Mouse (Mus musculus): ENCODE data around the gene Rnf157. TPM values are rescaled to one million over a fixed set of nuclear protein-coding genes. Genes with fewer than 3 reads are reported as not detected.

The Rnf157 gene
- total and polyA plus RNA-seq, 3 experiments: 8.7 to 39.3 (median 10.9) TPM

DNA sequence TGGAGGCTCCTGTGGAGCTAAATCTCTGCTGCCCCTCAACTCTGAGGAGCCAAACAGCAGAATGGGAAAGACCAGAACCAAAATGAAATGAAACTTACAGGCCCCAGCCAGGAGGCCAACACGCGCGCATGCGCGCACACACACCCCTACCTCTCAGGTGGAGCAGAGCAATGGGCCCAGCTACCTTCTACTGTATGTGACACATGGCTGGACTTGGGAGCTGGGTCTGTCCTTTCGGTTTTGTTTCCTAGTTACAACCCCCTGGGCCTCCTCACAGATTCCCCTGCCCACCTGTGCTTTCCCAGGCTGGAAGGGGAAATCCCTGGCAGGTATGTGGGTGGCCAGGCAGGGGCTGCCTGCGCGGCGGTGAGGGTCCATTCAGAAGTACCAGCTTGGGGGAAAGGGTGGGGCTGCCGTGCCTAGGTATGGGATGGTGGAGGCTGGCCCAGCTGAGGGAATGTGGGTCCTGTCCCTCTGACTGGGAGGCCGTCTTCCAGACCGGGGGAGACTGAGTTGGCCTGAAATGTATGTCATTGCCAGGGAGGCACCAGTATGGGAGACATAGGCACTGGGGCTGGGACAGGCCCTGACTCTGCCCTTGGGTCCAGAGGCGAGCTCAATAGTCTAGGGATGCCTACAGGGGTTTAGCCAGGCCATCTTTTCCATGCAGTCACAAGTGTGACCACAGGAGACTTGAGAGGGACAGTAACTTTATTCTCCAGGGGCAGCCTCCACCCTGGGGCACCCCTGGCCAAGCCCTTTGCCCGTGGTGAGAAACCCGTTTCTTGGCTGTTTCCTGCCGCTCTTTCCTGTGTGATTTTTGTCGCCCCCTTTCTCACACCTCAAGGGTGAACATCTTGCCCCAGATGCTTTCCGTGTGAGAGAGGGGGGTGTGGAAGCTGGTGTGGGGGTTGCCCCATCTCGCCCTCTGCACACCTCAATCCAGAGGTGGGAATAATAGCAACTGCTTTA lies 26.7 kb upstream of the Rnf157 start:
- DNase-seq (ENCODE audit: extremely low read depth): peak; percentile 88
- no peaks in the 10 kb centered on the region for H3K27me3 ChIP-seq (replicated peaks)
- in situ Hi-C loops (cut with MboI; ENCODE audit: low pct_ligation_motif_present, low pct_unique_long_range_greater_than_20kb, low sequenced_read_pairs) (loop anchor here (5.0 kb wide), 1 partner anchor 37 kb away; no protein-coding TSS in a partner anchor), dilution Hi-C loops (cut with MboI; ENCODE audit: extremely low pct_ligation_motif_present, extremely low pct_unique_long_range_greater_than_20kb, low sequenced_read_pairs) (no loop called here)
- H3K4me2 ChIP-seq (ENCODE audit: insufficient read depth, low read depth, poor library complexity, severe bottlenecking): peak overlapping the region; percentile 69
- no peaks in the 10 kb centered on the region for H3K9me3 ChIP-seq (replicated peaks; ENCODE audit: low read length)
- peaks cover 33% of the 10 kb centered on the region for H3K79me2 ChIP-seq (replicated peaks; ENCODE audit: control insufficient read depth, extremely low read depth, insufficient read depth, poor library complexity, severe bottlenecking)
- H3K36me3 ChIP-seq (replicated peaks in 1 of 2; ENCODE audit: control insufficient read depth in 1 of 2, insufficient read depth in 1 of 2, low read length in 1 of 2): peaks cover 22 to 51% of the 10 kb centered on the region in 2 experiments
- peak overlapping the region in 1 of 3 experiments; percentile 25 for H3K4me3 ChIP-seq (replicated peaks in 1 of 3; ENCODE audit: low read depth in 2 of 3, low read length in 2 of 3, poor library complexity in 1 of 3)
- peak overlapping the region; percentile 95 for H3K27ac ChIP-seq (ENCODE audit: insufficient read depth, low read depth)
- peak overlapping the region; percentile 65 for H3K9ac ChIP-seq (ENCODE audit: insufficient read depth, low read depth)
- H3K4me1 ChIP-seq (ENCODE audit: control insufficient read depth in 1 of 2, insufficient read depth in 2 of 2): peaks cover 48 to 80% of the 10 kb centered on the region in 2 experiments
- TF ChIP-seq MAX (IDR thresholded peaks at IDR 0.05; ENCODE audit: low read length) (peak; percentile 93), JUND (conservative IDR thresholded peaks at IDR 0.05; ENCODE audit: low read depth, low read length) (no peak), ETS1 (conservative IDR thresholded peaks at IDR 0.05; ENCODE audit: low read depth, low read length) (peak; percentile 94), HCFC1 (IDR thresholded peaks at IDR 0.05; ENCODE audit: low read depth, low read length) (peak; percentile 61), TBP (conservative IDR thresholded peaks at IDR 0.05; ENCODE audit: low read depth, low read length) (0 out of 2 replicates have a peak, but pooled peaks have one; percentile 53), CHD2 (IDR thresholded peaks at IDR 0.05; ENCODE audit: low read length) (peak; percentile 87), CHD1 (IDR thresholded peaks at IDR 0.05; ENCODE audit: low read depth, low read length) (peak; percentile 47; the same call in 1 of the 2 replicates), ZNF384 (IDR thresholded peaks at IDR 0.05; ENCODE audit: low read depth, low read length) (no peak; the same call in 1 of the 2 replicates), EP300 (IDR thresholded peaks at IDR 0.05; ENCODE audit: low read length) (peak; percentile 92), ZMIZ1 (IDR thresholded peaks at IDR 0.05; ENCODE audit: low read depth, low read length) (peak; percentile 90), E2F4 (IDR thresholded peaks at IDR 0.05; ENCODE audit: insufficient replicate concordance, low read depth, low read length) (no peak), GABPA (IDR thresholded peaks at IDR 0.05; ENCODE audit: insufficient replicate concordance, low read depth, low read length) (no peak), MYC (IDR thresholded peaks at IDR 0.05; ENCODE audit: low read depth, low read length) (peak; percentile 96), BHLHE40 (IDR thresholded peaks at IDR 0.05; ENCODE audit: low read depth, low read length) (peak; percentile 84), RCOR1 (conservative IDR thresholded peaks at IDR 0.05; ENCODE audit: low read depth, low read length) (peak; percentile 74), POLR2AphosphoS2 (IDR thresholded peaks at IDR 0.05; ENCODE audit: low read depth, low read length) (peak; percentile 95), RAD21 (IDR thresholded peaks at IDR 0.05; ENCODE audit: low read depth, low read length) (peak; percentile 36), KAT2A (IDR thresholded peaks at IDR 0.05; ENCODE audit: insufficient replicate concordance, low read length) (0 out of 2 replicates have a peak, but pooled peaks have one; percentile 38), SIN3A (IDR thresholded peaks at IDR 0.05; ENCODE audit: low read length) (peak; percentile 90), NRF1 (IDR thresholded peaks at IDR 0.05; ENCODE audit: low read depth, low read length) (peak; percentile 96), MAZ (IDR thresholded peaks at IDR 0.05; ENCODE audit: low read depth, low read length) (peak; percentile 90; the same call in 1 of the 2 replicates), MEF2A (IDR thresholded peaks at IDR 0.05; ENCODE audit: borderline replicate concordance, low read depth, low read length) (peak; percentile 91), IRF4 (IDR thresholded peaks at IDR 0.05; ENCODE audit: low read depth, low read length) (peak; percentile 97), ZC3H11A (IDR thresholded peaks at IDR 0.05; ENCODE audit: low read depth, low read length) (no peak), NELFE (IDR thresholded peaks at IDR 0.05; ENCODE audit: low read depth, low read length) (peak; percentile 43; the same call in 1 of the 2 replicates), TCF12 (IDR thresholded peaks at IDR 0.05; ENCODE audit: low read depth, low read length) (peak; percentile 99), USF2 (conservative IDR thresholded peaks at IDR 0.05; ENCODE audit: low read depth, low read length) (peak; percentile 48), JUN (IDR thresholded peaks at IDR 0.05; ENCODE audit: insufficient read depth, low read depth, low read length) (peak; percentile 44), POLR2A (IDR thresholded peaks at IDR 0.05; ENCODE audit: low read depth, low read length) (peak; percentile 67), MAFK (IDR thresholded peaks at IDR 0.05; ENCODE audit: insufficient replicate concordance, low read length) (0 out of 2 replicates have a peak, but pooled peaks have one; percentile 28), ZKSCAN1 (IDR thresholded peaks at IDR 0.05; ENCODE audit: borderline replicate concordance, low read depth, low read length) (no peak), USF1 (IDR thresholded peaks at IDR 0.05; ENCODE audit: low read depth, low read length) (no peak), PAX5 (IDR thresholded peaks at IDR 0.05; ENCODE audit: low read length) (no peak), UBTF (IDR thresholded peaks at IDR 0.05; ENCODE audit: low read depth, low read length) (0 out of 2 replicates have a peak, but pooled peaks have one; percentile 7), ELF1 (IDR thresholded peaks at IDR 0.05; ENCODE audit: low read depth, low read length) (peak; percentile 64), CTCF (conservative IDR thresholded peaks at IDR 0.05 in 1 of 2, IDR thresholded peaks at IDR 0.05 in 1 of 2; ENCODE audit: low read depth in 2 of 2, low read length in 2 of 2) (peak in 1 of 2 experiments; percentile 49; a peak in 2 of 4 replicates), SMC3 (IDR thresholded peaks at IDR 0.05; ENCODE audit: low read depth, low read length) (peak; percentile 44)

Data from CH12.LX (cell line).